Comparison of ENCODE assay signal across 12 mouse cellular contexts in genomic region chr11:101525936-101526595, GRCm38 (mm10). TPM values are rescaled to one million over a fixed set of nuclear protein-coding genes. Genes with fewer than 3 reads are reported as not detected.
A peak's percentile ranks its signal among the peaks of the same experiment; 100 is the strongest.
DNase-seq lines count a peak whose midpoint lies in the region; ATAC-seq and TF ChIP-seq lines count a peak whose summit lies in the region.
"Had no signal": no experiment of that assay in that cellular context is flagged by ENCODE, and none has a peak within 500 bp of the region (broad histone marks: within the 10 kb centered on the region; RNA-seq: fewer than 3 reads in every experiment).

No protein-coding gene starts in this region.

- H3K27me3 ChIP-seq in forebrain, embryonic 14.5 days (replicated peaks; ENCODE audit: control insufficient read depth, insufficient read depth, low read length), result no peaks in the 10 kb centered on the region
- H3K27me3 ChIP-seq in forebrain, embryonic 10.5 days (ENCODE audit: poor library complexity, severe bottlenecking), result no peaks in the 10 kb centered on the region
- no peaks in the 10 kb centered on the region for H3K27me3 ChIP-seq in neural tube, embryonic 15.5 days (replicated peaks)
- H3K27me3 ChIP-seq in intestine, embryonic 16.5 days (replicated peaks; ENCODE audit: control insufficient read depth, insufficient read depth, low read length), result no peaks in the 10 kb centered on the region
- H3K27me3 ChIP-seq: hindbrain, embryonic 12.5 days had no signal

- H3K4me2 ChIP-seq in forebrain, embryonic 14.5 days (ENCODE audit: low read length), result no peak overlapping the region
- H3K4me2 ChIP-seq in neural tube, embryonic 15.5 days, result no peak overlapping the region
- H3K4me2 ChIP-seq in intestine, embryonic 16.5 days (ENCODE audit: low read depth, low read length), result no peak overlapping the region
- H3K4me2 ChIP-seq: hindbrain, embryonic 12.5 days had no signal

- no peaks in the 10 kb centered on the region for H3K4me1 ChIP-seq in forebrain, embryonic 14.5 days (ENCODE audit: control insufficient read depth, insufficient read depth, low read length)
- no peaks in the 10 kb centered on the region for H3K4me1 ChIP-seq in forebrain, embryonic 10.5 days
- peaks cover 8% of the 10 kb centered on the region for H3K4me1 ChIP-seq in neural tube, embryonic 15.5 days
- no peaks in the 10 kb centered on the region for H3K4me1 ChIP-seq in intestine, embryonic 16.5 days (ENCODE audit: control insufficient read depth, insufficient read depth, low read length)
- H3K4me1 ChIP-seq: hindbrain, embryonic 12.5 days had no signal

- H3K27ac ChIP-seq in forebrain, embryonic 14.5 days (ENCODE audit: low read depth, low read length), result peak overlapping the region; percentile 56
- no peak overlapping the region for H3K27ac ChIP-seq in forebrain, embryonic 10.5 days
- 0 out of 2 replicates have a peak overlapping the region, but pooled peaks have one; percentile 24 for H3K27ac ChIP-seq in neural tube, embryonic 15.5 days (replicated peaks)
- peak overlapping the region; percentile 19; the same call in 1 of the 2 replicates for H3K27ac ChIP-seq in layer of hippocampus, adult 2 months
- H3K27ac ChIP-seq in intestine, embryonic 16.5 days (ENCODE audit: low read length), result no peak overlapping the region
- H3K27ac ChIP-seq: hindbrain, embryonic 12.5 days had no signal

- 73% methylated on average over 9 of the region's 9 CpGs for WGBS in forebrain, embryonic 14.5 days
- whole genome bisulfite sequencing in forebrain, embryonic 10.5 days, result 96% methylated on average over 9 of the region's 9 CpGs
- 67% methylated on average over 9 of the region's 9 CpGs for WGBS in neural tube, embryonic 15.5 days
- 90% methylated on average over 9 of the region's 9 CpGs for WGBS in intestine, embryonic 16.5 days

- no peaks in the 10 kb centered on the region for H3K9me3 ChIP-seq in forebrain, embryonic 14.5 days (replicated peaks; ENCODE audit: control insufficient read depth, low read length)
- H3K9me3 ChIP-seq in forebrain, embryonic 10.5 days, result no peaks in the 10 kb centered on the region
- no peaks in the 10 kb centered on the region for H3K9me3 ChIP-seq in neural tube, embryonic 15.5 days (replicated peaks)
- H3K9me3 ChIP-seq in intestine, embryonic 16.5 days (ENCODE audit: control insufficient read depth, low read length), result no peaks in the 10 kb centered on the region
- H3K9me3 ChIP-seq: hindbrain, embryonic 12.5 days had no signal

- peak; percentile 91 for DNase-seq in forebrain, embryonic 14.5 days (ENCODE audit: low spot score)
- no peak for DNase-seq in forebrain, embryonic 10.5 days (ENCODE audit: extremely low spot score, low spot score)
- no peak for DNase-seq in neural tube, embryonic 10.5 days (ENCODE audit: extremely low spot score, low spot score)
- DNase-seq in layer of hippocampus, adult 2 months (ENCODE audit: low spot score in 2 of 2), result peak; percentile 77 to 91
- DNase-seq in right cerebral cortex, postnatal 25 days, result peak; percentile 29
- DNase-seq in heart, postnatal 14 days, result no peak
- DNase-seq: B cell, adult 2 months; embryo, embryonic 11 days; heart, adult 18-20 months had no signal

- TF ChIP-seq CTCF in layer of hippocampus, adult 2 months (conservative IDR thresholded peaks at IDR 0.05), result no peak

- no peak overlapping the region for H3K4me3 ChIP-seq in forebrain, embryonic 14.5 days (ENCODE audit: low read depth, low read length)
- no peak overlapping the region for H3K4me3 ChIP-seq in forebrain, embryonic 10.5 days
- H3K4me3 ChIP-seq in neural tube, embryonic 15.5 days (replicated peaks), result no peak overlapping the region
- no peak overlapping the region for H3K4me3 ChIP-seq in layer of hippocampus, adult 2 months
- H3K4me3 ChIP-seq in intestine, embryonic 16.5 days (ENCODE audit: low read length), result no peak overlapping the region
- H3K4me3 ChIP-seq: hindbrain, embryonic 12.5 days had no signal

- H3K36me3 ChIP-seq in forebrain, embryonic 14.5 days (ENCODE audit: control insufficient read depth, insufficient read depth, low read length), result peaks cover 18% of the 10 kb centered on the region; the same call in 1 of the 2 replicates
- H3K36me3 ChIP-seq in forebrain, embryonic 10.5 days (replicated peaks), result peaks cover 99% of the 10 kb centered on the region
- no peaks in the 10 kb centered on the region for H3K36me3 ChIP-seq in neural tube, embryonic 15.5 days
- peaks cover 6% of the 10 kb centered on the region for H3K36me3 ChIP-seq in intestine, embryonic 16.5 days (ENCODE audit: control insufficient read depth, insufficient read depth, low read length)

- peak; percentile 88 for ATAC-seq in forebrain, embryonic 14.5 days
- ATAC-seq in neural tube, embryonic 15.5 days (ENCODE audit: low FRiP score), result no peak
- no peak for ATAC-seq in intestine, embryonic 16.5 days

- intact Hi-C loops in heart, postnatal 14 days (cut with DNase I), result no loop called here

- H3K9ac ChIP-seq in forebrain, embryonic 14.5 days (ENCODE audit: low read length), result no peak overlapping the region
- H3K9ac ChIP-seq in neural tube, embryonic 15.5 days (replicated peaks), result no peak overlapping the region
- H3K9ac ChIP-seq in intestine, embryonic 16.5 days (ENCODE audit: low read depth, low read length), result no peak overlapping the region
- H3K9ac ChIP-seq: hindbrain, embryonic 12.5 days had no signal

RNA-seq across cellular contexts. Expression of gene Brca1, which starts 25.7 kb away (rescaled TPM):
- polyA plus RNA-seq in forebrain, embryonic 14.5 days (2014; fragmentation: Nextera tagmentation; extraction: Ambion mirVana), result 7.9 and 8.1 TPM in 2 replicates
- 26.2 and 27.4 TPM in 2 replicates for polyA plus RNA-seq in forebrain, embryonic 10.5 days (2016; fragmentation: Nextera tagmentation; extraction: Ambion mirVana)
- 1.4 and 4.1 TPM in 2 replicates for polyA plus RNA-seq in neural tube, embryonic 15.5 days (2015; fragmentation: Nextera tagmentation; extraction: Ambion mirVana)
- total RNA-seq in layer of hippocampus, adult 2 months (2021), result 1 to 10 TPM; 1.3 TPM
- total RNA-seq in heart, postnatal 14 days (2021), result 1 to 10 TPM; 1.2 to 1.7 TPM
- 6.0 and 6.8 TPM in 2 replicates for polyA plus RNA-seq in intestine, embryonic 16.5 days (2015; fragmentation: Nextera tagmentation; extraction: Ambion mirVana)

RNA-seq across cellular contexts. Expression of gene Nbr1, which starts 25.9 kb away (rescaled TPM):
- 98.3 and 109 TPM in 2 replicates for polyA plus RNA-seq in forebrain, embryonic 14.5 days (2014; fragmentation: Nextera tagmentation; extraction: Ambion mirVana)
- polyA plus RNA-seq in forebrain, embryonic 10.5 days (2016; fragmentation: Nextera tagmentation; extraction: Ambion mirVana), result 61.7 and 69.9 TPM in 2 replicates
- 78.7 and 80.3 TPM in 2 replicates for polyA plus RNA-seq in neural tube, embryonic 15.5 days (2015; fragmentation: Nextera tagmentation; extraction: Ambion mirVana)
- 100 to 1,000 TPM; 199 to 221 TPM for total RNA-seq in layer of hippocampus, adult 2 months (2021)
- 100 to 1,000 TPM in 1 of 2 experiments, 10 to 100 TPM in 1; 98.4 to 103 TPM for total RNA-seq in heart, postnatal 14 days (2021)
- 56.2 and 65.5 TPM in 2 replicates for polyA plus RNA-seq in intestine, embryonic 16.5 days (2015; fragmentation: Nextera tagmentation; extraction: Ambion mirVana)

RNA-seq across cellular contexts. Expression of gene Tmem106a, which starts 56.0 kb away (rescaled TPM):
- 2.3 and 3.4 TPM in 2 replicates for polyA plus RNA-seq in forebrain, embryonic 14.5 days (2014; fragmentation: Nextera tagmentation; extraction: Ambion mirVana)
- 1.5 and 1.8 TPM in 2 replicates for polyA plus RNA-seq in forebrain, embryonic 10.5 days (2016; fragmentation: Nextera tagmentation; extraction: Ambion mirVana)
- 4.4 and 5.9 TPM in 2 replicates for polyA plus RNA-seq in neural tube, embryonic 15.5 days (2015; fragmentation: Nextera tagmentation; extraction: Ambion mirVana)
- total RNA-seq in layer of hippocampus, adult 2 months (2021), result 1 to 10 TPM; 2.4 to 4.2 TPM
- total RNA-seq in heart, postnatal 14 days (2021), result 1 to 10 TPM; 3.0 to 3.2 TPM
- polyA plus RNA-seq in intestine, embryonic 16.5 days (2015; fragmentation: Nextera tagmentation; extraction: Ambion mirVana), result 38.6 and 49.4 TPM in 2 replicates

Comparison
In these comparisons a context has a peak if more than half of its experiments do, and no peak if none do; other contexts are left out.
1. DNase-seq: peak in forebrain, embryonic 14.5 days (single experiment), layer of hippocampus, adult 2 months (2 of 2) and right cerebral cortex, postnatal 25 days (single experiment); none in forebrain, embryonic 10.5 days (single experiment), neural tube, embryonic 10.5 days (single experiment) and heart, postnatal 14 days (0 of 2).
2. H3K27ac ChIP-seq: peak in forebrain, embryonic 14.5 days (single experiment), neural tube, embryonic 15.5 days (single experiment) and layer of hippocampus, adult 2 months (single experiment); none in forebrain, embryonic 10.5 days (single experiment) and intestine, embryonic 16.5 days (single experiment).